Mouse (Mus musculus) testis, adult 2 months (tissue): ENCODE results near the gene Ptpdc1.

Experiments
- CTCF ChIP-seq: fragments of 200-500 bp; IDR thresholded peaks from 2 replicates; pipeline ENCODE4 v1.5.1; 2012; ENCODE audit warnings: low read depth, mild to moderate bottlenecking, inconsistent platforms, low read length, moderate library complexity; ENCODE audit not compliant: control insufficient read depth, insufficient read depth, insufficient replicate concordance
- POLR2A ChIP-seq: fragments of 200-500 bp; IDR thresholded peaks from 2 replicates; pipeline ENCODE4 v1.6.1; 2012; ENCODE audit warnings: low read depth, mild to moderate bottlenecking, inconsistent platforms, low read length, moderate library complexity; ENCODE audit not compliant: control insufficient read depth

DNA sequence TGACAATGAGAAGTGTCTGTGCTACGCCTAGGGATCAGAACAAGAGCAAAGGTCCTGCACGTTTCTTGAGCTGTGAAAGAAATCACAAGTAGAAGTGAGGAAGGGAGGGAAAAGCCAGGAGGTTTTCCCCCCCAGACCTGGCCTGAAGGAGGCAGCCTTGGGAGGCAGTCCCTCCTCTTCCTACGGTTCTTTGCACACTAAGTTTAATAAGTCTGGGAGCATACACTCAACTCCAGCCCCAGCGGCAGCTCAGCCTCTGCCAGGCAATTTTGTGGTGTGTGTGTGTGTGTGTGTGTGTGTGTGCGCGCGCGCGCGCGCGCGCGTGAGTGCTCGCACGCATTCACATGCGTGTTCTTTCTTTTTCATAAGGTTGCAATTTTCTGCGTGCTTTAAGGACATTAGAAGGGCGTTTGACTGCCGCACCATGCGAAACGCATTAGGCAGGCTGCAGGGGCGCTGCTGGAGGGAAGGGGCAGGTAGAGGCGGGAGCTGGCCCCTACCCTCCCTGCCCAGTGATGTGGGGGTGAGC, 46.9 kb upstream of the Ptpdc1 start:
- no peak for TF ChIP-seq CTCF
- TF ChIP-seq POLR2A: no peak
